15 mouse cellular contexts compared by ENCODE assay signal in genomic region chr1:64298950-64299349, GRCm38 (mm10).
"Had no signal": no experiment of that assay in that cellular context is flagged by ENCODE, and none has a peak within 500 bp of the region (broad histone marks: within the 10 kb centered on the region; RNA-seq: fewer than 3 reads in every experiment).

No protein-coding gene starts in this region.

- H3K4me3 ChIP-seq: limb, embryonic 15.5 days; liver, embryonic 12.5 days; neural tube, embryonic 13.5 days; stomach, embryonic 15.5 days had no signal

- ATAC-seq: intestine, postnatal 0 days; liver, embryonic 12.5 days had no signal

- DNase-seq: kidney, adult 8-10 months; kidney, postnatal 25 days; layer of hippocampus, adult 9-11 months; layer of hippocampus, postnatal 36 days; lung, embryonic 14.5 days; lung, postnatal 14 days; right cerebral cortex, adult 18-20 months; right cerebral cortex, postnatal 4 days; thymus, adult 2 months; thymus, postnatal 25 days had no signal

- H3K27me3 ChIP-seq: limb, embryonic 15.5 days; liver, embryonic 12.5 days; neural tube, embryonic 13.5 days; stomach, embryonic 15.5 days had no signal

- H3K36me3 ChIP-seq: limb, embryonic 15.5 days; liver, embryonic 12.5 days; neural tube, embryonic 13.5 days; stomach, embryonic 15.5 days had no signal

- H3K27ac ChIP-seq: limb, embryonic 15.5 days; liver, embryonic 12.5 days; neural tube, embryonic 13.5 days; stomach, embryonic 15.5 days had no signal

- H3K9ac ChIP-seq: limb, embryonic 15.5 days; liver, embryonic 12.5 days; lung, embryonic 14.5 days; neural tube, embryonic 13.5 days; stomach, embryonic 15.5 days had no signal

- H3K4me2 ChIP-seq: limb, embryonic 15.5 days; liver, embryonic 12.5 days; lung, embryonic 14.5 days; neural tube, embryonic 13.5 days; stomach, embryonic 15.5 days had no signal

- H3K9me3 ChIP-seq: limb, embryonic 15.5 days; liver, embryonic 12.5 days; neural tube, embryonic 13.5 days; stomach, embryonic 15.5 days had no signal
